Mouse (Mus musculus): ENCODE results near the gene Ces2f. TPM values are rescaled to one million over a fixed set of nuclear protein-coding genes. Genes with fewer than 3 reads are reported as not detected.
"Not testable (repeated sequence)": the region's sequence is repeated elsewhere in the genome, so short reads cannot be mapped to it uniquely, and the experiment has no call there.

Ces2f gene
- total RNA-seq (2014; rRNA removed; ENCODE audit: low replicate concordance) (0.92 TPM in 1 of 2 replicates, not detected in the other), polyA plus RNA-seq (2015; fragmentation: Nextera tagmentation; extraction: Ambion mirVana) (not detected in 2 replicates)

GRCm38 (mm10) chr8:104947056-104947455 lies at the start of gene Ces2f:
TSS of gene Ces2f (plus strand) at chr8:104947356.
- TF ChIP-seq CTCF (IDR thresholded peaks at IDR 0.05; ENCODE audit: low read depth) (no peak), EP300 (IDR thresholded peaks at IDR 0.05; ENCODE audit: low read depth) (no peak)
- Histone ChIP-seq H3K36me3 (replicated peaks; ENCODE audit: control insufficient read depth, insufficient read depth, low read length) (no peaks in the 10 kb centered on the region), H3K27ac (ENCODE audit: low read depth) (no peak within 1 kb of the TSS), H3K4me3 (ENCODE audit: low read depth, low read length) (no peak within 1 kb of the TSS), H3K4me1 (ENCODE audit: control insufficient read depth, insufficient read depth) (no peaks in the 10 kb centered on the region), H3K9me3 (replicated peaks; ENCODE audit: control insufficient read depth, low read length) (no peaks in the 10 kb centered on the region), H3K27me3 (ENCODE audit: control insufficient read depth, insufficient read depth, low read length) (no peaks in the 10 kb centered on the region), H3K4me2 (ENCODE audit: low read depth, low read length) (no peak within 1 kb of the TSS), H3K9ac (replicated peaks; ENCODE audit: low read depth, low read length) (no peak within 1 kb of the TSS)
- ATAC-seq (ENCODE audit: insufficient read depth, low read depth) (no peak), DNase-seq (ENCODE audit: low spot score) (no peak)
- WGBS, result 63% methylated on average over 4 of the region's 4 CpGs

GRCm38 (mm10) chr8:104901746-104902145 lies 45.4 kb upstream of the Ces2f start:
- WGBS, result 66% methylated on average over 2 of the region's 2 CpGs
- no peak overlapping the region for H3K4me3 ChIP-seq (ENCODE audit: low read depth, low read length)
- TF ChIP-seq CTCF (IDR thresholded peaks at IDR 0.05; ENCODE audit: low read depth) (no peak), EP300 (IDR thresholded peaks at IDR 0.05; ENCODE audit: low read depth) (no peak)

GRCm38 (mm10) chr8:104907111-104907510 lies 40.0 kb upstream of the Ces2f start:
- no peak overlapping the region for H3K4me2 ChIP-seq (ENCODE audit: low read depth, low read length)
- H3K27ac ChIP-seq (ENCODE audit: low read depth), result no peak overlapping the region
- DNase-seq (ENCODE audit: low spot score) (no peak), ATAC-seq (ENCODE audit: insufficient read depth, low read depth) (no peak)
- H3K27me3 ChIP-seq (ENCODE audit: control insufficient read depth, insufficient read depth, low read length), result no peaks in the 10 kb centered on the region
- no peak overlapping the region for H3K9ac ChIP-seq (replicated peaks; ENCODE audit: low read depth, low read length)
- no peak for TF ChIP-seq CTCF (IDR thresholded peaks at IDR 0.05; ENCODE audit: low read depth)
- no peak for TF ChIP-seq EP300 (IDR thresholded peaks at IDR 0.05; ENCODE audit: low read depth)
- H3K36me3 ChIP-seq (replicated peaks; ENCODE audit: control insufficient read depth, insufficient read depth, low read length), result no peaks in the 10 kb centered on the region
- WGBS, result 41% methylated on average over 1 of the region's 1 CpGs
- no peaks in the 10 kb centered on the region for H3K4me1 ChIP-seq (ENCODE audit: control insufficient read depth, insufficient read depth)
- H3K4me3 ChIP-seq (ENCODE audit: low read depth, low read length), result no peak overlapping the region
- H3K9me3 ChIP-seq (replicated peaks; ENCODE audit: control insufficient read depth, low read length), result no peaks in the 10 kb centered on the region

More at GRCm38 (mm10) chr8:104901746-104902145, 45.4 kb upstream of the Ces2f start:
- ATAC-seq (ENCODE audit: insufficient read depth, low read depth) (no peak), DNase-seq (ENCODE audit: low spot score) (no peak)
- Histone ChIP-seq H3K4me1 (ENCODE audit: control insufficient read depth, insufficient read depth) (no peaks in the 10 kb centered on the region), H3K27me3 (ENCODE audit: control insufficient read depth, insufficient read depth, low read length) (no peaks in the 10 kb centered on the region), H3K9ac (replicated peaks; ENCODE audit: low read depth, low read length) (no peak overlapping the region), H3K36me3 (replicated peaks; ENCODE audit: control insufficient read depth, insufficient read depth, low read length) (no peaks in the 10 kb centered on the region), H3K9me3 (replicated peaks; ENCODE audit: control insufficient read depth, low read length) (no peaks in the 10 kb centered on the region), H3K4me2 (ENCODE audit: low read depth, low read length) (no peak overlapping the region), H3K27ac (ENCODE audit: low read depth) (no peak overlapping the region)

- 76% methylated on average over 1 of the region's 1 CpGs for WGBS
- H3K4me1 ChIP-seq (ENCODE audit: control insufficient read depth, insufficient read depth); H3K36me3 ChIP-seq (replicated peaks; ENCODE audit: control insufficient read depth, insufficient read depth, low read length); ATAC-seq (ENCODE audit: insufficient read depth, low read depth); H3K4me3 ChIP-seq (ENCODE audit: low read depth, low read length); H3K27me3 ChIP-seq (ENCODE audit: control insufficient read depth, insufficient read depth, low read length); H3K9me3 ChIP-seq (replicated peaks; ENCODE audit: control insufficient read depth, low read length); DNase-seq (ENCODE audit: low spot score); H3K9ac ChIP-seq (replicated peaks; ENCODE audit: low read depth, low read length); H3K27ac ChIP-seq (ENCODE audit: low read depth); H3K4me2 ChIP-seq (ENCODE audit: low read depth, low read length): not testable (repeated sequence)
Measured at GRCm38 (mm10) chr8:104909021-104909420, 38.1 kb upstream of the Ces2f start.

GRCm38 (mm10) chr8:104909651-104910050 lies 37.5 kb upstream of the Ces2f start:
- H3K4me2 ChIP-seq (ENCODE audit: low read depth, low read length); H3K9ac ChIP-seq (replicated peaks; ENCODE audit: low read depth, low read length); ATAC-seq (ENCODE audit: insufficient read depth, low read depth); H3K27me3 ChIP-seq (ENCODE audit: control insufficient read depth, insufficient read depth, low read length); H3K4me3 ChIP-seq (ENCODE audit: low read depth, low read length); H3K27ac ChIP-seq (ENCODE audit: low read depth); H3K4me1 ChIP-seq (ENCODE audit: control insufficient read depth, insufficient read depth); H3K9me3 ChIP-seq (replicated peaks; ENCODE audit: control insufficient read depth, low read length); DNase-seq (ENCODE audit: low spot score); H3K36me3 ChIP-seq (replicated peaks; ENCODE audit: control insufficient read depth, insufficient read depth, low read length): not testable (repeated sequence)
- 90% methylated on average over 10 of the region's 10 CpGs for WGBS

GRCm38 (mm10) chr8:104925972-104926596 lies 21.1 kb upstream of the Ces2f start, which contains the start of gene Ces2e:
TSS of gene Ces2e (plus strand) at chr8:104926260.
- TF ChIP-seq CTCF (IDR thresholded peaks at IDR 0.05; ENCODE audit: low read depth), result no peak
- no peak for TF ChIP-seq EP300 (IDR thresholded peaks at IDR 0.05; ENCODE audit: low read depth)
- ATAC-seq (ENCODE audit: insufficient read depth, low read depth) (no peak), DNase-seq (ENCODE audit: low spot score) (no peak)
- H3K27ac ChIP-seq (ENCODE audit: low read depth), result no peak within 1 kb of the TSS
- H3K4me3 ChIP-seq (ENCODE audit: low read depth, low read length), result no peak within 1 kb of the TSS
- no peaks in the 10 kb centered on the region for H3K9me3 ChIP-seq (replicated peaks; ENCODE audit: control insufficient read depth, low read length)
- H3K9ac ChIP-seq (replicated peaks; ENCODE audit: low read depth, low read length), result no peak within 1 kb of the TSS
- WGBS, result 55% methylated on average over 5 of the region's 5 CpGs
- no peaks in the 10 kb centered on the region for H3K36me3 ChIP-seq (replicated peaks; ENCODE audit: control insufficient read depth, insufficient read depth, low read length)
- H3K27me3 ChIP-seq (ENCODE audit: control insufficient read depth, insufficient read depth, low read length), result no peaks in the 10 kb centered on the region
- H3K4me1 ChIP-seq (ENCODE audit: control insufficient read depth, insufficient read depth), result no peaks in the 10 kb centered on the region
- H3K4me2 ChIP-seq (ENCODE audit: low read depth, low read length), result no peak within 1 kb of the TSS

Measured in heart, postnatal 0 days (tissue).